Mouse (Mus musculus): ENCODE measurements around the gene Pdzd8. TPM values are rescaled to one million over a fixed set of nuclear protein-coding genes. Genes with fewer than 3 reads are reported as not detected.

The Pdzd8 gene
- polyA plus RNA-seq, 1 experiment from 2014 or later: 8.8 TPM

- Histone ChIP-seq H3K4me1 (replicated peaks; ENCODE audit: insufficient read depth, low read length) (no peaks in the 10 kb centered on the region), H3K36me3 (ENCODE audit: insufficient read depth, low read length) (no peaks in the 10 kb centered on the region), H3K4me2 (ENCODE audit: low read length) (no peak overlapping the region), H3K9me3 (replicated peaks; ENCODE audit: low read length) (no peaks in the 10 kb centered on the region), H3K27me3 (ENCODE audit: insufficient read depth, low read length) (no peaks in the 10 kb centered on the region), H3K9ac (ENCODE audit: low read depth, low read length) (no peak overlapping the region), H3K27ac (no peak overlapping the region), H3K4me3 (replicated peaks; ENCODE audit: low read depth, low read length) (no peak overlapping the region)
- WGBS: 75% methylated on average over 4 of the region's 4 CpGs
- ATAC-seq (replicated peaks; ENCODE audit: low FRiP score, low read depth) (no peak), DNase-seq (ENCODE audit: low spot score) (no peak)
- TF ChIP-seq CTCF (IDR thresholded peaks at IDR 0.05; ENCODE audit: low read depth): no peak
These were observed 25.4 kb upstream of the Pdzd8 start for GRCm38 (mm10) chr19:59371016-59371415.

GRCm38 (mm10) chr19:59367892-59368291 lies 22.3 kb upstream of the Pdzd8 start:
- TF ChIP-seq CTCF (IDR thresholded peaks at IDR 0.05; ENCODE audit: low read depth): no peak
- Histone ChIP-seq H3K4me1 (replicated peaks; ENCODE audit: insufficient read depth, low read length) (no peaks in the 10 kb centered on the region), H3K4me2 (ENCODE audit: low read length) (no peak overlapping the region), H3K9ac (ENCODE audit: low read depth, low read length) (no peak overlapping the region), H3K9me3 (replicated peaks; ENCODE audit: low read length) (no peaks in the 10 kb centered on the region), H3K27ac (no peak overlapping the region), H3K4me3 (replicated peaks; ENCODE audit: low read depth, low read length) (no peak overlapping the region), H3K36me3 (ENCODE audit: insufficient read depth, low read length) (no peaks in the 10 kb centered on the region), H3K27me3 (ENCODE audit: insufficient read depth, low read length) (no peaks in the 10 kb centered on the region)
- DNase-seq (ENCODE audit: low spot score): no peak
- WGBS: 85% methylated on average over 4 of the region's 4 CpGs
- ATAC-seq (replicated peaks; ENCODE audit: low FRiP score, low read depth): no peak

GRCm38 (mm10) chr19:59366724-59367123 lies 21.1 kb upstream of the Pdzd8 start:
- Histone ChIP-seq H3K9me3 (replicated peaks; ENCODE audit: low read length) (no peaks in the 10 kb centered on the region), H3K4me3 (replicated peaks; ENCODE audit: low read depth, low read length) (no peak overlapping the region), H3K4me1 (replicated peaks; ENCODE audit: insufficient read depth, low read length) (no peaks in the 10 kb centered on the region), H3K9ac (ENCODE audit: low read depth, low read length) (no peak overlapping the region), H3K36me3 (ENCODE audit: insufficient read depth, low read length) (no peaks in the 10 kb centered on the region), H3K4me2 (ENCODE audit: low read length) (no peak overlapping the region), H3K27ac (no peak overlapping the region), H3K27me3 (ENCODE audit: insufficient read depth, low read length) (no peaks in the 10 kb centered on the region)
- DNase-seq (ENCODE audit: low spot score) (no peak), ATAC-seq (replicated peaks; ENCODE audit: low FRiP score, low read depth) (no peak)
- no peak for TF ChIP-seq CTCF (IDR thresholded peaks at IDR 0.05; ENCODE audit: low read depth)
- WGBS: 66% methylated on average over 3 of the region's 3 CpGs

GRCm38 (mm10) chr19:59363666-59364065 lies 18.1 kb upstream of the Pdzd8 start:
- ATAC-seq (replicated peaks; ENCODE audit: low FRiP score, low read depth) (no peak), DNase-seq (ENCODE audit: low spot score) (no peak)
- H3K4me1 ChIP-seq (replicated peaks; ENCODE audit: insufficient read depth, low read length): no peaks in the 10 kb centered on the region
- H3K36me3 ChIP-seq (ENCODE audit: insufficient read depth, low read length): no peaks in the 10 kb centered on the region
- WGBS: 87% methylated on average over 3 of the region's 3 CpGs
- H3K27me3 ChIP-seq (ENCODE audit: insufficient read depth, low read length): no peaks in the 10 kb centered on the region
- H3K9me3 ChIP-seq (replicated peaks; ENCODE audit: low read length): no peaks in the 10 kb centered on the region
- H3K27ac ChIP-seq: no peak overlapping the region
- no peak overlapping the region for H3K9ac ChIP-seq (ENCODE audit: low read depth, low read length)
- no peak for TF ChIP-seq CTCF (IDR thresholded peaks at IDR 0.05; ENCODE audit: low read depth)
- H3K4me2 ChIP-seq (ENCODE audit: low read length): no peak overlapping the region
- H3K4me3 ChIP-seq (replicated peaks; ENCODE audit: low read depth, low read length): no peak overlapping the region

- no peaks in the 10 kb centered on the region for H3K27me3 ChIP-seq (ENCODE audit: insufficient read depth, low read length)
- H3K9ac ChIP-seq (ENCODE audit: low read depth, low read length): no peak overlapping the region
- no peak for TF ChIP-seq CTCF (IDR thresholded peaks at IDR 0.05; ENCODE audit: low read depth)
- no peak overlapping the region for H3K27ac ChIP-seq
- H3K4me1 ChIP-seq (replicated peaks; ENCODE audit: insufficient read depth, low read length): no peaks in the 10 kb centered on the region
- WGBS: 64% methylated on average over 6 of the region's 6 CpGs
- H3K4me2 ChIP-seq (ENCODE audit: low read length): no peak overlapping the region
- no peaks in the 10 kb centered on the region for H3K9me3 ChIP-seq (replicated peaks; ENCODE audit: low read length)
- DNase-seq (ENCODE audit: low spot score) (no peak), ATAC-seq (replicated peaks; ENCODE audit: low FRiP score, low read depth) (no peak)
- no peak overlapping the region for H3K4me3 ChIP-seq (replicated peaks; ENCODE audit: low read depth, low read length)
- no peaks in the 10 kb centered on the region for H3K36me3 ChIP-seq (ENCODE audit: insufficient read depth, low read length)
These were observed 17.1 kb upstream of the Pdzd8 start for GRCm38 (mm10) chr19:59362646-59363045.

- H3K4me1 ChIP-seq (replicated peaks; ENCODE audit: insufficient read depth, low read length): no peaks in the 10 kb centered on the region
- DNase-seq (ENCODE audit: low spot score) (no peak), ATAC-seq (replicated peaks; ENCODE audit: low FRiP score, low read depth) (no peak)
- H3K9me3 ChIP-seq (replicated peaks; ENCODE audit: low read length): no peaks in the 10 kb centered on the region
- no peak overlapping the region for H3K4me2 ChIP-seq (ENCODE audit: low read length)
- no peak overlapping the region for H3K9ac ChIP-seq (ENCODE audit: low read depth, low read length)
- H3K27ac ChIP-seq: no peak overlapping the region
- WGBS: 80% methylated on average over 2 of the region's 2 CpGs
- no peaks in the 10 kb centered on the region for H3K36me3 ChIP-seq (ENCODE audit: insufficient read depth, low read length)
- H3K4me3 ChIP-seq (replicated peaks; ENCODE audit: low read depth, low read length): no peak overlapping the region
- no peaks in the 10 kb centered on the region for H3K27me3 ChIP-seq (ENCODE audit: insufficient read depth, low read length)
- TF ChIP-seq CTCF (IDR thresholded peaks at IDR 0.05; ENCODE audit: low read depth): no peak
These were observed 14.9 kb upstream of the Pdzd8 start for GRCm38 (mm10) chr19:59360486-59360896.

- ATAC-seq (replicated peaks; ENCODE audit: low FRiP score, low read depth) (no peak), DNase-seq (ENCODE audit: low spot score) (no peak)
- Histone ChIP-seq H3K9me3 (replicated peaks; ENCODE audit: low read length) (no peaks in the 10 kb centered on the region), H3K4me3 (replicated peaks; ENCODE audit: low read depth, low read length) (no peak overlapping the region), H3K9ac (ENCODE audit: low read depth, low read length) (no peak overlapping the region), H3K27ac (no peak overlapping the region), H3K27me3 (ENCODE audit: insufficient read depth, low read length) (no peaks in the 10 kb centered on the region), H3K4me1 (replicated peaks; ENCODE audit: insufficient read depth, low read length) (no peaks in the 10 kb centered on the region), H3K4me2 (ENCODE audit: low read length) (no peak overlapping the region), H3K36me3 (ENCODE audit: insufficient read depth, low read length) (no peaks in the 10 kb centered on the region)
- 63% methylated on average over 4 of the region's 4 CpGs for WGBS
- no peak for TF ChIP-seq CTCF (IDR thresholded peaks at IDR 0.05; ENCODE audit: low read depth)
These were observed 13.6 kb upstream of the Pdzd8 start for GRCm38 (mm10) chr19:59359202-59359601.

Measured in kidney, postnatal 0 days (tissue).